Mouse (Mus musculus) forebrain, embryonic 15.5 days (tissue): ENCODE measurements around the gene Csmd2. TPM values are rescaled to one million over a fixed set of nuclear protein-coding genes. Genes with fewer than 3 reads are reported as not detected.

ENCODE experiments used
- ATAC-seq: fragments of 200-750 bp; cut with Nextera tagmentation; replicated peaks from 2 replicates; pipeline ENCODE4 v1.8.0; 2017; ENCODE audit warnings: mild to moderate bottlenecking, moderate TSS enrichment, moderate library complexity
- H3K27ac ChIP-seq: fragments of 300-500 bp; sonication (generic); replicated peaks from 2 replicates; pipeline ENCODE4 v1.5.1; 2015; ENCODE audit warnings: mild to moderate bottlenecking, inconsistent platforms
- H3K27me3 ChIP-seq: fragments of 300-500 bp; sonication (generic); 2 replicates; pipeline ENCODE4 v1.6.1; 2015; ENCODE audit warnings: inconsistent platforms
- H3K36me3 ChIP-seq: fragments of 300-500 bp; sonication (generic); 2 replicates; pipeline ENCODE4 v1.6.1; 2015; ENCODE audit warnings: mild to moderate bottlenecking, inconsistent platforms
- H3K4me1 ChIP-seq: fragments of 300-500 bp; sonication (generic); 2 replicates; pipeline ENCODE4 v1.6.1; 2015; ENCODE audit warnings: inconsistent platforms
- H3K4me2 ChIP-seq: fragments of 300-500 bp; sonication (generic); replicated peaks from 2 replicates; pipeline ENCODE4 v1.6.1; 2015; ENCODE audit warnings: mild to moderate bottlenecking, inconsistent platforms
- H3K4me3 ChIP-seq: fragments of 300-500 bp; sonication (generic); 2 replicates; pipeline ENCODE4 v1.5.1; 2015; ENCODE audit warnings: mild to moderate bottlenecking, inconsistent platforms
- H3K9ac ChIP-seq: fragments of 300-500 bp; sonication (generic); replicated peaks from 2 replicates; pipeline ENCODE4 v1.6.1; 2015; ENCODE audit warnings: mild to moderate bottlenecking, inconsistent platforms
- H3K9me3 ChIP-seq: fragments of 300-500 bp; sonication (generic); 2 replicates; pipeline ENCODE4 v1.6.1; 2016; ENCODE audit warnings: inconsistent platforms
- WGBS: fragments of 180-500 bp; shearing (Covaris S2); methylation state at CpG from one replicate; pipeline ENCODE4 v1.1.7; 2015; ENCODE audit warnings: mixed read lengths; 5-methylcytosine and 5-hydroxymethylcytosine counted together
- polyA plus RNA-seq: library from polyadenylated mRNA; unstranded; fragments of >200 nt; fragmentation: Nextera tagmentation; extraction: Ambion mirVana; gene quantifications from 2 replicates; pipeline ENCODE4 v1.2.1, GENCODE M21; 2015

Gene Csmd2
- polyA plus RNA-seq, 1 experiment from 2014 or later = 9.0 TPM

DNA sequence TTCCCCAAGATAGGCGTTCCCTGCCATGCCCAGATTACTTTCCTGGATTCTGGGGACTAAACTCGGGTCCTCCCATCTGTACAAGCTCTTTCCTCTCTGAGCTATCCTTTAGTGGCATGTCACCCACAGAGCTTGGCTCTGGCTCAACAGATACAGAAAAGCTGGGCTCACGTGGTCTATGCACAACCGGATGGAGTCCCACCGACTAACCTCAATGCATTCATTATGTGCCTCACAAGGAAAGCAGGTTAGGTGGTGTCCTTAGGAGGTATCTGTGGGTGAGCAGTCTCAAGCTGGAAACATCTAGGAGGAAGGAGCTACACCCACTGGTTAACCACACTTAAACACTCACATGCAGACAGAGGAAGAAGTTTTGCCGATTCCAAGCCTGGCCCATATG lies 140.9 kb downstream of the Csmd2 start:
- no peak overlapping the region for H3K4me3 ChIP-seq
- no peak overlapping the region for H3K4me2 ChIP-seq
- H3K9me3 ChIP-seq = no peaks in the 10 kb centered on the region
- 68% methylated on average over 6 of the region's 6 CpGs for WGBS
- ATAC-seq = no peak
- H3K27me3 ChIP-seq = no peaks in the 10 kb centered on the region
- H3K27ac ChIP-seq = no peak overlapping the region
- no peak overlapping the region for H3K9ac ChIP-seq
- H3K4me1 ChIP-seq = peaks cover 6% of the 10 kb centered on the region
- no peaks in the 10 kb centered on the region for H3K36me3 ChIP-seq

- Histone ChIP-seq H3K4me1 (peaks cover 22% of the 10 kb centered on the region), H3K27ac (no peak overlapping the region), H3K4me2 (no peak overlapping the region), H3K9me3 (no peaks in the 10 kb centered on the region), H3K36me3 (no peaks in the 10 kb centered on the region), H3K4me3 (no peak overlapping the region), H3K27me3 (no peaks in the 10 kb centered on the region), H3K9ac (no peak overlapping the region)
- 54% methylated on average over 4 of the region's 4 CpGs for WGBS
- no peak for ATAC-seq
Measured at GRCm38 (mm10) chr4:128130611-128131142, 143.0 kb downstream of the Csmd2 start.

DNA sequence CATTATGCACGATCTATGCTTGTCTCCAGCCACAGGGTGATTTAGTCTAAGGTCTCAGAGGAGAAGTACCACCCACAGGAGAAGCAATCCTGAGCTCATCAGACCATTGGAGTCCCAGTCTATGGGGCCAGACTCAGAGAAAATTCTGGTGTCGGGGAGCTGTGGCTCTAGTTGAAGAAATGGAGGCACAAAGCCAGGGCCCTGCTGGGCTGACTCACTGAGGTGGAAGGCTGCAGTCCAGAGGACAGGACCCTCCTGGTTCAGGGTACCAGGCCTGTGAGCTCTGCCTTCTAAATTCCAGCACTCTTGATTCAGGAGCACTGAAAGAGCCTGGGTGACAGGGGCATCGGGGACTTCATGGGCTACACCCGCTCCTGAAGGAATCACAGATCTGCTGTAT lies 144.0 kb downstream of the Csmd2 start:
- Histone ChIP-seq H3K4me3 (no peak overlapping the region), H3K4me1 (peaks cover 22% of the 10 kb centered on the region), H3K27me3 (no peaks in the 10 kb centered on the region), H3K9me3 (no peaks in the 10 kb centered on the region), H3K36me3 (no peaks in the 10 kb centered on the region), H3K27ac (no peak overlapping the region), H3K9ac (no peak overlapping the region), H3K4me2 (no peak overlapping the region)
- 88% methylated on average over 4 of the region's 4 CpGs for WGBS
- ATAC-seq = no peak

DNA sequence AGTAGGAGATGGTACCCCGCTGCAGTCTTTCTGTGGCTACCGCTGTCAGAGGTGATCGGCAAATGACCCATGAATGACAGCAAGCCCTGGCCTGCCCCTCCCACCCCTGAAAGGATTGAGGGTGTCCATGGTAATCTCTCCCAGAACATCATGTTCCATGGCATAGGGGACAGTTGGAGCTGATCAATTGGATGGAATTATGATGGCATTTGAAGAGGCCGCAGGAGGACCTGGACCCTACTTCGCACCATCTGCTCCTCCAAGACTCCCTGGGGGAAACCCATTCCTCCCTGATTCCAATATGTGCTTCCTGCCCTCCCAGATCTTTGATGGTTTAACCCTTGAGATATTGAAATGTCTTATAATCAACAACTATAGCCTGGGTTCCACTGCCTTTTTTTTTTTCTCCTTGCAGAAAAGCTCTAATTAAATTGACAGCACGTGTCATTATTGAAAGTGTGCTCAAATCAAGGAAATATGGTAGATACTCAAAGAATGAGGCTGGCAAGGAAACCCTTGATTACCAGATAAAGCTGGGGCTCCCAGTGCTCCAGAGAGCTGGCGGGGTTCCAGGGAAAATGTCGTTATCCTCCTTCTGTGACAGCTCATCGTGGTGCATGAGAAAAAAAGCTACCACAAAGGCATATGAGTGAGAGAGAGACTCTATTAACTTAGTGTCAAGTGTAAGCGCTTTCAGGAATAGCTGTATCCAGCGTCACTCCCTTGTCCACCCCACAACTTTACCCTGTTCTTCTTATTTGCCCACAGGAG lies 145.4 kb downstream of the Csmd2 start:
- ATAC-seq = no peak
- H3K27ac ChIP-seq = peak overlapping the region; percentile 27; the same call in 1 of the 2 replicates
- peaks cover 22% of the 10 kb centered on the region for H3K4me1 ChIP-seq

DNA sequence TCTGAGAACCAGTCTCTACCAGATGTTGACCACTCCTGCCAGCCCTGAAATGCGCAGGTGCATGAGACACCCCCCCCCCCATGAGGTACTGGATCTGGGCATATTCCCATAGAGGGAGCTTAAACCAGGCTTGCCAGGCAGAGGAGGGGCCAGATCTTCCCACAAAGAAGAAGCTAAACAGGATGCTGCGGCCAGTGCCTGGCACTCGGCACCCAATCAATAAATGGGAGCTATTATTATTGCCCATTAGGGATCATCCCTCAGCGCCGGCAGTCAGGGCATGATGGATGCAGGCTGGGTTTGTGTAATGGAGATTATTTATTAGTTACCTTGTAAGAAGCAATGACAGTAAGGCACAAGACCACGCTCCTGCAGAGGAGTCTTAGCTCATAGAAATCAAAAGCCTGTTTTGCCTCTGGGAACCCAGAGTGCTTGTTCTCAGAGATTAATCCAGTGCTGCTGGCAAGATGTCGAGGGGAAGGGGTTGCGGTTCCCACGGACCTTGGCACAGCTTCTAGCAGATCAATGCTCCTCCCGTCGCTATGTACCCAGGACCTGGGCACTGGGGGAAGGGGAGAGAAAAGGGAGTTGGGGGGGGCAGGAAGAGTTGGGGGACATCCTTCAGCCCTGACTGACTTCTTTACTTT lies 146.8 kb downstream of the Csmd2 start:
- ATAC-seq = peak; percentile 26
- 0 out of 2 replicates have a peak overlapping the region, but pooled peaks have one; percentile 7 for H3K4me2 ChIP-seq
- H3K9ac ChIP-seq = no peak overlapping the region
- 44% methylated on average over 11 of the region's 11 CpGs for WGBS
- peak overlapping the region; percentile 59 for H3K27ac ChIP-seq
- no peaks in the 10 kb centered on the region for H3K27me3 ChIP-seq
- H3K9me3 ChIP-seq = no peaks in the 10 kb centered on the region
- peaks cover 22% of the 10 kb centered on the region for H3K4me1 ChIP-seq
- no peaks in the 10 kb centered on the region for H3K36me3 ChIP-seq
- no peak overlapping the region for H3K4me3 ChIP-seq

More for the DNA sequence above, 145.4 kb downstream of the Csmd2 start:
- 52% methylated on average over 11 of the region's 11 CpGs for WGBS
- Histone ChIP-seq H3K9me3 (no peaks in the 10 kb centered on the region), H3K4me3 (no peak overlapping the region), H3K27me3 (no peaks in the 10 kb centered on the region), H3K9ac (no peak overlapping the region), H3K36me3 (no peaks in the 10 kb centered on the region), H3K4me2 (no peak overlapping the region)

GRCm38 (mm10) chr4:128135014-128135622 lies 147.5 kb downstream of the Csmd2 start:
- WGBS = 42% methylated on average over 12 of the region's 12 CpGs

GRCm38 (mm10) chr4:128139991-128140390 lies 152.3 kb downstream of the Csmd2 start:
- Histone ChIP-seq H3K9ac (no peak overlapping the region), H3K27ac (no peak overlapping the region), H3K36me3 (no peaks in the 10 kb centered on the region), H3K9me3 (no peaks in the 10 kb centered on the region), H3K4me3 (no peak overlapping the region), H3K27me3 (no peaks in the 10 kb centered on the region), H3K4me2 (no peak overlapping the region), H3K4me1 (peaks cover 5% of the 10 kb centered on the region)
- no peak for ATAC-seq
- 20% methylated on average over 2 of the region's 2 CpGs for WGBS

More at GRCm38 (mm10) chr4:128135014-128135622, 147.5 kb downstream of the Csmd2 start:
- H3K4me1 ChIP-seq = peaks cover 22% of the 10 kb centered on the region
- peak overlapping the region; percentile 59 for H3K27ac ChIP-seq
- H3K27me3 ChIP-seq = no peaks in the 10 kb centered on the region
- no peak overlapping the region for H3K4me3 ChIP-seq
- no peak overlapping the region for H3K9ac ChIP-seq
- H3K4me2 ChIP-seq = 0 out of 2 replicates have a peak overlapping the region, but pooled peaks have one; percentile 7
- no peaks in the 10 kb centered on the region for H3K9me3 ChIP-seq
- peak; percentile 87 for ATAC-seq
- H3K36me3 ChIP-seq = no peaks in the 10 kb centered on the region

DNA sequence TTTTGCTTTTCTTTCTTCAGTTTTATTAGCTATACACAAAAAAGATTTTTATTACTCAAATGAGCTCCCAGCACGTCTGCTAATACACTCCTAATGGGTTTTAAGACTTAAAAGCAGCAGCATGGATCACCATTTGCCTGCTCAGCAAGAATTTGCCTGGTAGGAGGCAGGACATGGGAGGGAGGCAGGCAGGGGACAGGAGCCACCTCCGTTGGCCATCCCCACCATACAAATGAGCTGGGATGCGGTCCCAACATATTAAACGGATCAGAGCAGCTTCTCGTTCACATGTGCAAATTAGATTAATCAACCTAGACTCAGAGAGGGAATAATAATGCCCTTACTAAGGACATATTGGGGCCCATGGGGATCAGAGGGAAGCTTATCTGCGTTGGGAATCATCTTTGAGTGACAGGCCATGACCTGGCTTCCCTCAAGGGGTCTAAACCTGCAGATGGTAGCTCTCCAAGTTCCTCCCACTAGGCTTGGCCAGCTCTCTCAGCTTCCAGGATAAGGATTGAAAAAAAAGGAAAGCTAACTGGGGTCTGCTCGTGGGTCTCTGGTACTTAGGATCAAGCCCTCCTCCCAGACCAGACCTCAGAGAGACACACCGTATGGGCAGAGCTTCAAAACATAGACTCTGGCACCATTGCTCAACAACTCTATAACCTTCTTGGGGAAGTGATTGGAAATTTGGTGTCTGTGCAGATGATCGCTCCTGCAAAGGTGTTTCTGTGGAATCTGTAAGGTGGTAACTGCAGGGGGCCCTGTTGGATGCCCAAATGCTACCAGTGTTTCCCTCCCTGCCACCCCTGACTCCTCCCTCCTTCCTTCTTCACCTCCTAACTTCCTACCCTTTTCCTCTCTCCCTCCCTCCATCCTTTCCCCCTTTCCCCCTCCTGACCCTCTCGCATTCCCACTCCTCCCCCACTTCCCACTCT lies 153.8 kb downstream of the Csmd2 start:
- no peaks in the 10 kb centered on the region for H3K4me1 ChIP-seq
- no peak overlapping the region for H3K9ac ChIP-seq
- WGBS = 54% methylated on average over 10 of the region's 10 CpGs
- H3K36me3 ChIP-seq = no peaks in the 10 kb centered on the region
- no peaks in the 10 kb centered on the region for H3K27me3 ChIP-seq
- H3K4me3 ChIP-seq = no peak overlapping the region
- H3K4me2 ChIP-seq = no peak overlapping the region
- no peak for ATAC-seq
- no peaks in the 10 kb centered on the region for H3K9me3 ChIP-seq
- H3K27ac ChIP-seq = no peak overlapping the region

GRCm38 (mm10) chr4:128142279-128142678 lies 154.6 kb downstream of the Csmd2 start:
- Histone ChIP-seq H3K36me3 (no peaks in the 10 kb centered on the region), H3K4me2 (no peak overlapping the region), H3K4me1 (no peaks in the 10 kb centered on the region), H3K27me3 (no peaks in the 10 kb centered on the region), H3K27ac (no peak overlapping the region), H3K9ac (no peak overlapping the region), H3K4me3 (no peak overlapping the region), H3K9me3 (no peaks in the 10 kb centered on the region)
- WGBS = 80% methylated on average over 3 of the region's 3 CpGs
- ATAC-seq = no peak

DNA sequence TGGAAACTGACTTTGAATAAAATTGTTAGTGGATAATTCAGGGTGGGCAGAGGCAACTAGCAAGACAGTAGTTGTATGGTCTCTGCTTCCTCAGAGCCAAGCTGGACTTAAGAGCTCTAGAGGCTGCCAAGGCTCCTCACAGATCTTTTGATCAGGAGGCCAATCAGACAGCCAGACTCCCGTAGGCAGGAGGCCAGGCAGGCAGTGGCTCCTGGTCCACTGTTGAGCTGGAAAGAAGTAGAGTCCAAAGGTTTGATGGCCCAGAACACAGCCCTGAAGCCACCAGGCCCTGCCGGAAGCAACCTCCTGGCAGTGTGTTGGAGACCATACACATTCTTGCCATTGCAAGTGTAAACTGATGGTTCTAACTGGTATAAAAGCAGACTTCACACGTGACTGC lies 155.5 kb downstream of the Csmd2 start:
- H3K36me3 ChIP-seq = no peaks in the 10 kb centered on the region
- H3K9ac ChIP-seq = no peak overlapping the region
- no peak for ATAC-seq
- no peak overlapping the region for H3K27ac ChIP-seq
- H3K4me1 ChIP-seq = no peaks in the 10 kb centered on the region
- H3K27me3 ChIP-seq = no peaks in the 10 kb centered on the region
- no peak overlapping the region for H3K4me3 ChIP-seq
- no peak overlapping the region for H3K4me2 ChIP-seq
- 85% methylated on average over 3 of the region's 3 CpGs for WGBS
- H3K9me3 ChIP-seq = no peaks in the 10 kb centered on the region

- ATAC-seq = no peak
- H3K27me3 ChIP-seq = no peaks in the 10 kb centered on the region
- H3K9me3 ChIP-seq = no peaks in the 10 kb centered on the region
- no peaks in the 10 kb centered on the region for H3K36me3 ChIP-seq
- 95% methylated on average over 4 of the region's 4 CpGs for WGBS
- no peak overlapping the region for H3K27ac ChIP-seq
- H3K9ac ChIP-seq = no peak overlapping the region
- H3K4me3 ChIP-seq = no peak overlapping the region
- H3K4me1 ChIP-seq = no peaks in the 10 kb centered on the region
- H3K4me2 ChIP-seq = no peak overlapping the region
Measured at GRCm38 (mm10) chr4:128149524-128149923, 161.9 kb downstream of the Csmd2 start.
